Mouse (Mus musculus): ENCODE results near the gene Nacad. TPM values are rescaled to one million over a fixed set of nuclear protein-coding genes. Genes with fewer than 3 reads are reported as not detected.

Gene Nacad
- polyA plus RNA-seq, 1 experiment from 2014 or later, result 17.2 TPM

- peaks cover 30% of the 10 kb centered on the region for H3K4me1 ChIP-seq
- peaks cover 35% of the 10 kb centered on the region for H3K36me3 ChIP-seq
- no peaks in the 10 kb centered on the region for H3K27me3 ChIP-seq (ENCODE audit: low read depth, poor library complexity, severe bottlenecking)
- whole genome bisulfite sequencing, result 15% methylated on average over 16 of the region's 16 CpGs
- H3K9me3 ChIP-seq (replicated peaks), result no peaks in the 10 kb centered on the region
- DNase-seq (ENCODE audit: low spot score), result no peak
- peak overlapping the region; percentile 95 for H3K27ac ChIP-seq (replicated peaks)
- peak overlapping the region; percentile 84 for H3K4me3 ChIP-seq
Observed at GRCm38 (mm10) chr11:6626388-6626772, 20.5 kb upstream of the Nacad start.

- Histone ChIP-seq H3K9me3 (replicated peaks) (no peaks in the 10 kb centered on the region), H3K27ac (replicated peaks) (peak within 1 kb of the TSS; percentile 95), H3K4me1 (peaks cover 30% of the 10 kb centered on the region), H3K36me3 (peaks cover 42% of the 10 kb centered on the region), H3K27me3 (ENCODE audit: low read depth, poor library complexity, severe bottlenecking) (no peaks in the 10 kb centered on the region), H3K4me3 (peak within 1 kb of the TSS; percentile 84)
- WGBS, result under 1% methylated on average over 66 of the region's 66 CpGs
- DNase-seq (ENCODE audit: low spot score), result peak; percentile 94
Observed at GRCm38 (mm10) chr11:6625478-6626387, 19.9 kb upstream of the Nacad start, which contains the start of gene Tbrg4. Gene Tbrg4, minus strand, starts transcription at chr11:6626067.

GRCm38 (mm10) chr11:6624619-6625382 lies 18.9 kb upstream of the Nacad start:
- H3K27ac ChIP-seq (replicated peaks), result peak overlapping the region; percentile 95
- 75% methylated on average over 14 of the region's 14 CpGs for WGBS
- H3K4me3 ChIP-seq, result peak overlapping the region; percentile 84
- no peaks in the 10 kb centered on the region for H3K9me3 ChIP-seq (replicated peaks)
- no peaks in the 10 kb centered on the region for H3K27me3 ChIP-seq (ENCODE audit: low read depth, poor library complexity, severe bottlenecking)
- H3K4me1 ChIP-seq, result peaks cover 30% of the 10 kb centered on the region
- no peak for DNase-seq (ENCODE audit: low spot score)
- H3K36me3 ChIP-seq, result peaks cover 51% of the 10 kb centered on the region

- no peaks in the 10 kb centered on the region for H3K9me3 ChIP-seq (replicated peaks)
- no peak overlapping the region for H3K27ac ChIP-seq (replicated peaks)
- WGBS, result 96% methylated on average over 10 of the region's 10 CpGs
- H3K27me3 ChIP-seq (ENCODE audit: low read depth, poor library complexity, severe bottlenecking), result no peaks in the 10 kb centered on the region
- peaks cover 30% of the 10 kb centered on the region for H3K4me1 ChIP-seq
- peaks cover 62% of the 10 kb centered on the region for H3K36me3 ChIP-seq
- DNase-seq (ENCODE audit: low spot score), result no peak
- peak overlapping the region; percentile 84; the same call in 1 of the 2 replicates for H3K4me3 ChIP-seq
Observed at GRCm38 (mm10) chr11:6623704-6624103, 17.9 kb upstream of the Nacad start.

GRCm38 (mm10) chr11:6615250-6616205 lies 9.7 kb upstream of the Nacad start:
- H3K27me3 ChIP-seq (ENCODE audit: low read depth, poor library complexity, severe bottlenecking), result no peaks in the 10 kb centered on the region
- WGBS, result 92% methylated on average over 12 of the region's 12 CpGs
- peaks cover 100% of the 10 kb centered on the region for H3K36me3 ChIP-seq
- no peak overlapping the region for H3K27ac ChIP-seq (replicated peaks)
- no peak for DNase-seq (ENCODE audit: low spot score)
- H3K4me3 ChIP-seq, result no peak overlapping the region
- H3K9me3 ChIP-seq (replicated peaks), result no peaks in the 10 kb centered on the region
- no peaks in the 10 kb centered on the region for H3K4me1 ChIP-seq

GRCm38 (mm10) chr11:6605021-6605481 lies 802 bp downstream of the Nacad start:
- H3K4me3 ChIP-seq, result peak overlapping the region; percentile 60
- DNase-seq (ENCODE audit: low spot score), result no peak
- 16% methylated on average over 13 of the region's 13 CpGs for WGBS

GRCm38 (mm10) chr11:6604604-6604936 lies 1.3 kb downstream of the Nacad start:
- DNase-seq (ENCODE audit: low spot score), result no peak
- H3K27me3 ChIP-seq (ENCODE audit: low read depth, poor library complexity, severe bottlenecking), result peaks cover 40% of the 10 kb centered on the region
- no peaks in the 10 kb centered on the region for H3K9me3 ChIP-seq (replicated peaks)
- peaks cover 65% of the 10 kb centered on the region for H3K4me1 ChIP-seq
- H3K4me3 ChIP-seq, result peak overlapping the region; percentile 60
- H3K36me3 ChIP-seq, result peaks cover 20% of the 10 kb centered on the region; the same call in 1 of the 2 replicates
- peak overlapping the region; percentile 81 for H3K27ac ChIP-seq (replicated peaks)

More at GRCm38 (mm10) chr11:6605021-6605481, 802 bp downstream of the Nacad start:
- H3K27me3 ChIP-seq (ENCODE audit: low read depth, poor library complexity, severe bottlenecking), result peaks cover 40% of the 10 kb centered on the region
- H3K36me3 ChIP-seq, result peaks cover 21% of the 10 kb centered on the region; the same call in 1 of the 2 replicates
- H3K9me3 ChIP-seq (replicated peaks), result no peaks in the 10 kb centered on the region
- peaks cover 60% of the 10 kb centered on the region for H3K4me1 ChIP-seq
- H3K27ac ChIP-seq (replicated peaks), result peak overlapping the region; percentile 81

- Histone ChIP-seq H3K4me3 (peak overlapping the region; percentile 60), H3K27ac (replicated peaks) (peak overlapping the region; percentile 81; the same call in 1 of the 2 replicates), H3K27me3 (ENCODE audit: low read depth, poor library complexity, severe bottlenecking) (peaks cover 40% of the 10 kb centered on the region), H3K9me3 (replicated peaks) (no peaks in the 10 kb centered on the region), H3K4me1 (peaks cover 70% of the 10 kb centered on the region), H3K36me3 (peaks cover 20% of the 10 kb centered on the region; the same call in 1 of the 2 replicates)
- WGBS, result 39% methylated on average over 12 of the region's 12 CpGs
- no peak for DNase-seq (ENCODE audit: low spot score)
Observed at GRCm38 (mm10) chr11:6603887-6604603, 1.8 kb downstream of the Nacad start.

- Histone ChIP-seq H3K4me3 (peak overlapping the region; percentile 60; the same call in 1 of the 2 replicates), H3K27me3 (ENCODE audit: low read depth, poor library complexity, severe bottlenecking) (peaks cover 40% of the 10 kb centered on the region), H3K27ac (replicated peaks) (no peak overlapping the region), H3K4me1 (peaks cover 78% of the 10 kb centered on the region), H3K36me3 (peaks cover 22% of the 10 kb centered on the region), H3K9me3 (replicated peaks) (no peaks in the 10 kb centered on the region)
- WGBS, result 85% methylated on average over 9 of the region's 9 CpGs
- DNase-seq (ENCODE audit: low spot score), result no peak
Observed at GRCm38 (mm10) chr11:6603224-6603623, 2.6 kb downstream of the Nacad start.

- Histone ChIP-seq H3K4me1 (peaks cover 84% of the 10 kb centered on the region), H3K27ac (replicated peaks) (no peak overlapping the region), H3K4me3 (0 out of 2 replicates have a peak overlapping the region, but pooled peaks have one; percentile 10), H3K27me3 (ENCODE audit: low read depth, poor library complexity, severe bottlenecking) (peaks cover 40% of the 10 kb centered on the region), H3K9me3 (replicated peaks) (no peaks in the 10 kb centered on the region), H3K36me3 (peaks cover 28% of the 10 kb centered on the region)
- DNase-seq (ENCODE audit: low spot score), result no peak
- 84% methylated on average over 9 of the region's 9 CpGs for WGBS
Observed at GRCm38 (mm10) chr11:6602662-6603061, 3.2 kb downstream of the Nacad start.

GRCm38 (mm10) chr11:6601649-6602480 lies 4.0 kb downstream of the Nacad start:
- no peak for DNase-seq (ENCODE audit: low spot score)
- Histone ChIP-seq H3K27ac (replicated peaks) (0 out of 2 replicates have a peak overlapping the region, but pooled peaks have one; percentile 6), H3K9me3 (replicated peaks) (no peaks in the 10 kb centered on the region), H3K36me3 (peaks cover 36% of the 10 kb centered on the region), H3K4me3 (no peak overlapping the region), H3K4me1 (peaks cover 88% of the 10 kb centered on the region), H3K27me3 (ENCODE audit: low read depth, poor library complexity, severe bottlenecking) (peaks cover 40% of the 10 kb centered on the region)
- 86% methylated on average over 20 of the region's 20 CpGs for WGBS

Data from midbrain, embryonic 10.5 days (tissue).